Mouse (Mus musculus) embryonic facial prominence, embryonic 11.5 days (tissue): ENCODE results near the gene Gm49318. TPM values are rescaled to one million over a fixed set of nuclear protein-coding genes. Genes with fewer than 3 reads are reported as not detected.
A peak's percentile ranks its signal among the peaks of the same experiment; 100 is the strongest.
"Not testable (repeated sequence)": the region's sequence is repeated elsewhere in the genome, so short reads cannot be mapped to it uniquely, and the experiment has no call there.

Source experiments
- ATAC-seq: fragments of 200-750 bp; cut with Nextera tagmentation; replicated peaks from 2 replicates; pipeline ENCODE4 v1.8.0; 2017; ENCODE audit warnings: low read depth; ENCODE audit not compliant: insufficient number of reproducible peaks, low FRiP score, low TSS enrichment
- DNase-seq: peaks from one replicate; pipeline ENCODE4 v3.0.0-alpha.2; 2015; ENCODE audit warnings: low spot score
- H3K27ac ChIP-seq: fragments of 300-500 bp; sonication (generic); replicated peaks from 2 replicates; pipeline ENCODE4 v1.5.1; 2014; ENCODE audit warnings: mild to moderate bottlenecking, low read depth, low read length, control low read depth
- H3K27me3 ChIP-seq: fragments of 300-500 bp; sonication (generic); 2 replicates; pipeline ENCODE4 v1.6.1; 2014; ENCODE audit warnings: mild to moderate bottlenecking, low read length, moderate library complexity, mixed read lengths; ENCODE audit not compliant: control insufficient read depth, insufficient read depth
- H3K36me3 ChIP-seq: fragments of 300-500 bp; sonication (generic); replicated peaks from 2 replicates; pipeline ENCODE4 v1.6.1; 2014; ENCODE audit warnings: low read depth, mild to moderate bottlenecking, low read length, moderate library complexity, mixed read lengths; ENCODE audit not compliant: control insufficient read depth, insufficient read depth
- H3K4me1 ChIP-seq: fragments of 300-500 bp; sonication (generic); 2 replicates; pipeline ENCODE4 v1.6.1; 2014; ENCODE audit warnings: low read length, mixed read lengths; ENCODE audit not compliant: control insufficient read depth, insufficient read depth
- H3K4me2 ChIP-seq: fragments of 300-500 bp; sonication (generic); 2 replicates; pipeline ENCODE4 v1.6.1; 2014; ENCODE audit warnings: low read depth, mild to moderate bottlenecking, control low read depth, low read length, moderate library complexity
- H3K4me3 ChIP-seq: fragments of 300-500 bp; sonication (generic); 2 replicates; pipeline ENCODE4 v1.5.1; 2014; ENCODE audit warnings: low read depth, low read length, control low read depth
- H3K9ac ChIP-seq: fragments of 300-500 bp; sonication (generic); replicated peaks from 2 replicates; pipeline ENCODE4 v1.6.1; 2014; ENCODE audit warnings: mild to moderate bottlenecking, control low read depth, low read length
- H3K9me3 ChIP-seq: fragments of 300-500 bp; sonication (generic); replicated peaks from 2 replicates; pipeline ENCODE4 v1.6.1; 2016; ENCODE audit warnings: mild to moderate bottlenecking, low read length, inconsistent platforms, mixed read lengths; ENCODE audit not compliant: control insufficient read depth
- WGBS: fragments of 180-500 bp; shearing (Covaris S2); extraction: QIAGEN DNeasy Blood & Tissue Kit; methylation state at CpG from one replicate; pipeline ENCODE4 v1.1.7; 2014; 5-methylcytosine and 5-hydroxymethylcytosine counted together
- polyA plus RNA-seq: library from polyadenylated mRNA; unstranded; fragments of >200 nt; fragmentation: Nextera tagmentation; extraction: Ambion mirVana; gene quantifications from 2 replicates; pipeline ENCODE4 v1.2.1, GENCODE M21; 2014

The Gm49318 gene
- polyA plus RNA-seq, 1 experiment from 2014 or later, result not detected

- Histone ChIP-seq H3K27me3 (no peaks in the 10 kb centered on the region), H3K9me3 (no peaks in the 10 kb centered on the region), H3K27ac (no peak within 1 kb of the TSS), H3K4me3 (peak within 1 kb of the TSS; percentile 70), H3K4me2 (peak within 1 kb of the TSS; percentile 73), H3K9ac (peak within 1 kb of the TSS; percentile 63), H3K4me1 (no peaks in the 10 kb centered on the region), H3K36me3 (no peaks in the 10 kb centered on the region)
- peak; percentile 95 for ATAC-seq
- WGBS, result under 1% methylated on average over 48 of the region's 48 CpGs
- DNase-seq, result peak; percentile 96
These were observed 14.2 kb upstream of the Gm49318 start, which contains the start of gene Ecsit for GRCm38 (mm10) chr9:22085022-22085834. Gene Ecsit, minus strand, starts transcription at chr9:22085438.

DNA sequence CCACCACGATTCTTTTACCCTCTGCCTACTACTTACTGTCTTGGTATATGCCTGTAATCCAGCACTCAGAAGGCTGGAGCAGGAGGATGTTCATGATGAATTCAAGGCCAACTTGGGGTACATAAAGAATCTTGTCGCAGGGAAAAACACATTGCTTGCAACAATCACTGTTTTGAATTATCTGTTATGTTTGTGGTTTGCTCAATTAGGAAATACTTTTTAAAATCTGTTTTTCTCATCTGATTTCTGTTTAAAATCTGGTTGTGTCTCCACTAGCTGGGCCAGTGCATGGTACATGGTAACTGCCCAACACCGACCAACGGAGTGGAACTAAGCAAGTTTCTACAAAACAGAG is 13.6 kb upstream of the Gm49318 start:
- Histone ChIP-seq H3K27me3 (no peaks in the 10 kb centered on the region), H3K9ac (peak overlapping the region; percentile 63), H3K4me2 (peak overlapping the region; percentile 73), H3K9me3 (no peaks in the 10 kb centered on the region), H3K4me1 (no peaks in the 10 kb centered on the region), H3K36me3 (no peaks in the 10 kb centered on the region), H3K27ac (no peak overlapping the region), H3K4me3 (peak overlapping the region; percentile 70)
- ATAC-seq (0 out of 2 replicates have a peak, but pooled peaks have one; percentile 14), DNase-seq (no peak)
- WGBS, result 34% methylated on average over 4 of the region's 4 CpGs

DNA sequence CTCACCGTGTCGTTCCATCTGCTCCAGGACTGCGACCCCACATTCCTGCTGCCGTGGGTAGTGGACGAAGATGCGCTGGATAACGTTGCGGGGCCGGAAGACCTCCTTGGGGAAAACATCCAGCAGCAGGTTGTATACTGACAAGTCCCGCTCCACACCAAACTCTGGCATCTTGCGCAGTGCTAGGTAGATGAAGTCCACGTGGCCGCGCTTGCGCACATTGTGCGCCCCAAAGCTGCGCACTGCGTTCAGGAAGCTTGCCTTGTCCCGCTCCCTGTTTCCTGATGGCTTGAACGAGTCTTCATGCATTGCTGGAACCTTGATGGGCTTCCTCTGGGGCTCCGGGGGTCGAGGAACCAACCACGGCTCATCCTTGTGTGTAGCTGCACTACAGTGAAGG is 5.2 kb upstream of the Gm49318 start:
- Histone ChIP-seq H3K4me1 (no peaks in the 10 kb centered on the region), H3K4me3 (no peak overlapping the region), H3K36me3 (no peaks in the 10 kb centered on the region), H3K9me3 (no peaks in the 10 kb centered on the region), H3K27me3 (no peaks in the 10 kb centered on the region), H3K27ac (no peak overlapping the region), H3K4me2 (no peak overlapping the region), H3K9ac (no peak overlapping the region)
- ATAC-seq (no peak), DNase-seq (no peak)
- WGBS, result 94% methylated on average over 23 of the region's 23 CpGs

DNA sequence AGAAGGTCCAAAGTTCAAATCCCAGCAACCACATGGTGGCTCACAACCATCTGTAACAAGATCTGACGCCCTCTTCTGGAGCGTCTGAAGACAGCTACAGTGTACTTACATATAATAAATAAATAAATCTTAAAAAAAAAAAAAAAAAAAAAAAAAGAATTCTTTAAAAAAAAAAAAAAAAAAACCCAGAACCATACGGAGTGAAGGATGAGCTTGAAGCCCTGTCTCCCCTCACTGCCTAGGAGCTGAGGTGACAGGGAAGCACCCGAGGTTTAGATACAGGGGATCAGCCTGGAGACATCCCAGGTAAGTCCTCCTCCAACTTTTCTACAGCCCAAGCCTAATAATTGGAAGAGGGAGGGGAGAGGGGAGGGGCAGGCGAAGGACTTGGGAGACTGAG is 4.7 kb upstream of the Gm49318 start:
- not testable (repeated sequence) for H3K27me3 ChIP-seq, H3K27ac ChIP-seq, ATAC-seq, H3K4me1 ChIP-seq, H3K4me2 ChIP-seq, DNase-seq, H3K9me3 ChIP-seq, H3K36me3 ChIP-seq, H3K9ac ChIP-seq, H3K4me3 ChIP-seq
- 57% methylated on average over 5 of the region's 5 CpGs for WGBS

GRCm38 (mm10) chr9:22072276-22072675 is 1.2 kb upstream of the Gm49318 start:
- Histone ChIP-seq H3K36me3 (no peaks in the 10 kb centered on the region; the same call in 1 of the 2 replicates), H3K4me1 (no peaks in the 10 kb centered on the region), H3K27ac (no peak overlapping the region), H3K9ac (no peak overlapping the region), H3K9me3 (no peaks in the 10 kb centered on the region), H3K27me3 (no peaks in the 10 kb centered on the region), H3K4me2 (no peak overlapping the region), H3K4me3 (no peak overlapping the region)
- DNase-seq (no peak), ATAC-seq (no peak)
- 88% methylated on average over 4 of the region's 4 CpGs for WGBS

GRCm38 (mm10) chr9:22069881-22070553 is 1.0 kb downstream of the Gm49318 start:
- Histone ChIP-seq H3K27ac (no peak overlapping the region), H3K4me2 (peak overlapping the region; percentile 32), H3K36me3 (peaks cover 2% of the 10 kb centered on the region), H3K9ac (peak overlapping the region; percentile 39), H3K4me1 (no peaks in the 10 kb centered on the region), H3K4me3 (peak overlapping the region; percentile 64), H3K9me3 (no peaks in the 10 kb centered on the region), H3K27me3 (no peaks in the 10 kb centered on the region)
- DNase-seq (no peak), ATAC-seq (peak; percentile 10; the same call in 1 of the 2 replicates)
- 69% methylated on average over 4 of the region's 4 CpGs for WGBS

DNA sequence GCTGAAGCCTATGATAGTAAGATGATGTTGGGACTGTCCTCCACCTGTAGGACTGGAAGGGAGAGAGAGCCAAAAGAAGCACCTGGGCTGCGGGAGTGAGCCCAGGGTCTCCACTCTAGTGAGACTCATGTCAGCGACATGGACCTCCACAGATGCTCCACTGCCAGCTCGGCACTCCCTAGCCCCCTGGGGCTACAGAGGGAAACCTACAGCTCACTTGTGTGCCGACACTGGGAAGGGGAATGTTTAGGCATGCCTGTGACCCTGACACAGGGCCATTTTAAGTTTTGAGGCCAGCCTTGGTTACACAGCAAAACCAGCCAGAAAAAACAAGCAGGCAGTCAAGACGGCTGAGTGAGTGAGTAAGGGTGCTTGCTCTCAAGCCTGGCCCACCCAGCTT is 3.9 kb downstream of the Gm49318 start:
- no peak for DNase-seq
- H3K36me3 ChIP-seq, result peaks cover 2% of the 10 kb centered on the region
- no peak for ATAC-seq

GRCm38 (mm10) chr9:22066433-22066832 is 4.6 kb downstream of the Gm49318 start:
- ATAC-seq (no peak), DNase-seq (peak; percentile 38)
- no peak overlapping the region for H3K4me3 ChIP-seq
- H3K27ac ChIP-seq, result no peak overlapping the region
- no peak overlapping the region for H3K4me2 ChIP-seq
- peaks cover 2% of the 10 kb centered on the region for H3K36me3 ChIP-seq
- H3K9me3 ChIP-seq, result no peaks in the 10 kb centered on the region
- no peak overlapping the region for H3K9ac ChIP-seq
- H3K27me3 ChIP-seq, result no peaks in the 10 kb centered on the region
- H3K4me1 ChIP-seq, result no peaks in the 10 kb centered on the region
- WGBS, result 83% methylated on average over 3 of the region's 3 CpGs

More for the DNA sequence above, 3.9 kb downstream of the Gm49318 start:
- Histone ChIP-seq H3K4me3 (no peak overlapping the region), H3K4me2 (no peak overlapping the region), H3K9ac (no peak overlapping the region), H3K9me3 (no peaks in the 10 kb centered on the region), H3K4me1 (no peaks in the 10 kb centered on the region), H3K27me3 (no peaks in the 10 kb centered on the region), H3K27ac (no peak overlapping the region)
- WGBS, result 77% methylated on average over 5 of the region's 5 CpGs
